Mouse (Mus musculus) CD4-positive helper T cell, adult 2 months (primary cell): ENCODE measurements around the gene Snd1.

Experiments
- DNase-seq: peaks from one replicate; pipeline ENCODE4 v3.0.0-alpha.2; 2012; ENCODE audit warnings: low read depth, missing footprints, low spot score

The Snd1 gene

DNA sequence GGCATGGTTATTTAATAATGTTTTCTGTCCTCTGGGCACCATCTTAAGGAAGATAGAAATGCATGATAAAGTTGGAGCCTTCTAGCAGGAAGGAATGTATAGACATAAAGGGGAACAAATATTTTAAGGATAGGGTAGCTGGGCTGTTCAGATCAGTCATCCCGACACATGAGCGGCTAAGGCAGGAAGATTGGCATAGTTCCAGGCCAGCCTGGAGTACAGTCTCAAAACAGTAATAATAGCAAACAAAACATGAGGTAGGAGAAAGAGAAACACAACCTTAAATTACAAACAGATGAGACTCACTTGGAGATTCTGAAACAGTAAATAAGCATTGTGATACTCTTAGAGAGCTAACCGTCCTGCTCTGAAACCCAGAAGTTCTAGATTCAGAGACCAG lies 276.2 kb downstream of the Snd1 start:
- no peak for DNase-seq

DNA sequence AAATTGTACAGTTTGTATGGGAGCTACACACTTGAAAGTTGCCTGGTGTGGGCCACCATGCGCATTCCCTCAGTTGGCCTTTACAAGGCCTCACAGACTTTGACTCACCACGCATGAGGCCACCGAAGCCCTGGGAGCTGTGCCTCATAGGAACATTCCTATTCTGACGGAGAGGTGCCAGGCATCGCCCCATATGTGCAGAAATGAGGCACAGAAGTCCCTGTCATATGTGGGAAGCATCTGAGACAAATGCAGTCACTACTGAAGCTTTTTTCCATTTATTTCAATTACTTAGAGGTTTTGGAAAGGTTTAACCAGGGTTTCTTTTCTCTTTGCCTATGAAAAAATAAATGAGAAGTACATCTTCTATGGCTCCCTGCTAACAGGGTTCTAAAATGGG lies 278.3 kb downstream of the Snd1 start:
- DNase-seq: no peak

- DNase-seq: no peak
Observed at GRCm38 (mm10) chr6:28753681-28754080, 278.7 kb downstream of the Snd1 start.

DNA sequence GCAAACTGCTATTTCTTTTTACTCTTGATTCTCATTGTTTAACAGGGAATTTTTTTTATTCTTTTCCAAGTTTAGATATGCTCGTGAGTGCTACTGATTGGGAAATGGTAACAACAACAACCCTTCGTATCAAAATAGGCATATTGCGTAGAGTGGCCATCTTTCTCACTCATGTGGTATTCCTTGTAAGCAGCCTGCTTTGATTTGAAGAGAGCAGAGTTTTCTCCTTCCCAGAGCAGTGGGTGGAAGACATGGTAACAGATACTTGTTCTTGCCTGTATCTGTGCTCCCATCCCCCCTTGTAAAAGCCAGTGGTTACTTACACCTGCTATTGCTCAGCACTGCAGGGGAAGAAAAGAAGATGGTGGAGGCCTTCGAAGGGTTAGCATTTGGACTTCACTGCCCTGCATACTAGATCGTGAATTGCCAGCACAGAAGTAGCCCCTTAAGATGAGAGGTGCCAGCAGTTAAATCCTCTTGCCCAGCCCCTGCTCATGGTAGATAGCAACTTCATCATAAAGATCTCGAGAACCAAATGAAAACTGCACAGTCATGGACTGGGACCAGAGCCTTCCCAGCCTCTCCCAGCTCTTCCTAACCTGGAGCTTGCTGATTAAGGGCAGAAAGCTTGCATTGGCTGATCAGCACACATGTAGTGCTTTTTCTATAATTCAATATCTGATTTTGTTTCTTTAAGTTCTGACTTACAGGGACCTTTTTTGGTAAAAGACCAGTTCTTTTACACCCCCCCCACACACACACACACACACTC lies 279.4 kb downstream of the Snd1 start:
- DNase-seq: no peak

GRCm38 (mm10) chr6:28756306-28757018 lies 281.5 kb downstream of the Snd1 start:
- DNase-seq: no peak

DNA sequence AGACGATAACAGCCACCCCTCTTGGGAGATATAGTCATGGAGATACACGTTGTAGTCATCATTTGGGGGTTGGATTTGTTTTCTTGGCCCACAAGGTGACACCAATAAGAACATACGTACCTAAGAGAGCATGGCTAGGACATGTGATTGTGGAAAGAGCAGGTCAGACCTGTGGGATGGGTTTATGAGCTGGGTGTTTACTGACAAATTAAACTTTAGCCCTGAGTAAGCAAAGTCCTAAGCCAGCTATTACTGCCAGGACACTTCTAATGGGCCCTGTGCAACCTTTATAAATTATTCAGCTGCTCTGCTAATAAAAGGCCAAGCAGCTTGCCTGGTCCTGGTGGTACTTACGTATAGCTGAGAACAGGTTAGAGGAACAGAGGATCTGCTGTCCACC lies 283.4 kb downstream of the Snd1 start:
- DNase-seq: no peak

DNA sequence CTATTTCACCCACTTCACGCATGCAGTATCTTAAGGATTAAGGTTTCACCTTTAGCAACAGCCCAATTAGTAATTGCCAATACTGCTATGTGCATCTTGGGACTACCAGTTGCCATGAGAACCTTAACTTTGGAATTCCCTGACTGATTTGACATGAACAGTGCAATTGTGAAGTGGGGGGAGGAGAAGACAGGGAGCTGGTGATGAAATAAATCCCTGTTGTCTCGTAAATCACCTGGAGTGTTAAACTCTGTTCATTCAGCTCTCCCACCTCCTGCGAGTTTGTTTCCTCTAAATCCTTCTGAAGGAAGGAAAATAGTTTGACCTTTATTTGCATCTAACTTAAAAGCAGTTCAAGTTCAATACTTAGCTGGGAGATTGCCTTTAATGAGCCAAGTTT lies 286.8 kb downstream of the Snd1 start:
- no peak for DNase-seq

DNA sequence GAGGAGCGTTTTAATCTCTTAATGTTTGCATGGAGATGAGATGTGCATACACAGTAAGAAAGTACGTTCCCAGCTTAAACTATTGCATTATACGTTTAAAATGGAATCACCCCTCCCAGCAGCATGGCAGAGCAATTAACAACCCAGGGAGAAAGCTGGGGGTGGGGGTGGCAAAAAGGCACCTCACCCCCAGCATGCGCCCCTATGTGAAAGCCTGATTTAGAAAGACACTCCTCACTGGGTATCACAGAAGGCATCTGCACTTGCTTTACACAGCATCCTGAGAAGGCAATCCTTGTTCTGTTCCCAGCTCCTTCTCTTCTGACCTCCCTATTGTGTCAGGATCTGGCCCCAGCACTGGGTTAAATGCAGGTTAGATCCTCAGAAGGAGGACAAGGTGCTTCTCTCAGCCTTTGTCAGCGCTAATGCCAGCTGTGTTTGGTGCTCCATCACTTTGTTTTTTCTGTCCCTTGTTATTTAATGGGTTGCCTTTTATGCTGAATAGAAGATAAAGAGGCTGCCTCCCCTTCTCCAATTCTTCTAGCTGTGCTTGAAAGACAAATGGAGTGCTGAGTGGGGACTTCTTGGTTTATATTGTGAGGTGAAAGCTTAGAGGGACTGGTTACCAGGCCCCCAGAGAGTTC lies 287.3 kb downstream of the Snd1 start:
- no peak for DNase-seq

DNA sequence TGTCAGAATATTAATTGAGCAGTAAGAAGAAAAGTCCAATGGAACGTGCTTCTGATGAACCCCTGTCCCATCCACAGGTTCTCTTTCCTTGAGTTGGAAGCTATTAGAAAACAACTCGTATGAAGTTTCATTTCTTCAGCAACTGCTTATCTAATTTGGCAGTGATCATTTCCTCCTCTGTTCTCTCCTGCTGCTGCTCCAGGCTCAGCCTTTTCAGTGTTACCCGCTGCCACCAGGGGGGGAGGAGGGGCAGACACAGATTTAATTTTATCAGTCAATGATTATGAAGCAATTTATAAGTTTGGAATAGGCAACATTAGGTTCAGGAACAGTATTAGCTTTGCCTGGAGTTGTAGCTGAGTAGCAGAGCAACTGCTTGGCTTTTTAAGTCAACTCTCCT lies 291.7 kb downstream of the Snd1 start:
- no peak for DNase-seq

GRCm38 (mm10) chr6:28767891-28768481 lies 293.0 kb downstream of the Snd1 start:
- no peak for DNase-seq

DNA sequence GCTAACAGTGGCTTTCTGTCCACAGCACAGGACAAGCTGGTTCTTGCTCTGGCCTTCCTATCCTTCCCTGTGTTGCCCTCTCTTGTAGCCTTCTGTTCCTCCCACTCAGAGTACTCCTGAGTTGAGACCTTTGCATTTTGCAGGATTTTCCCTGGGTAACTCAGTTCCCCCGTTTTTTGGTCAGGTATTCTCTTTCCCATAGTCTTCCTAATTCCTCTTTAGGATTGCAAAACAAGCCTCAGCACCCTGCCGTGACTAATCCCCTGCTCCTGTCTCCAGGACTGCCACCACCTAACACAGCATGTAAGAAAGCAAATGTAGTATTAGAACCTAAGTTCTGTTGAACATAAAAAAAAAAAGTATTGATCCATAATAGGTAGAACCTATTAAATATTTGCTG lies 296.4 kb downstream of the Snd1 start:
- DNase-seq: no peak

GRCm38 (mm10) chr6:28781696-28782095 lies 306.8 kb downstream of the Snd1 start:
- DNase-seq: no peak

- no peak for DNase-seq
Observed at GRCm38 (mm10) chr6:28783082-28783647, 308.2 kb downstream of the Snd1 start.

DNA sequence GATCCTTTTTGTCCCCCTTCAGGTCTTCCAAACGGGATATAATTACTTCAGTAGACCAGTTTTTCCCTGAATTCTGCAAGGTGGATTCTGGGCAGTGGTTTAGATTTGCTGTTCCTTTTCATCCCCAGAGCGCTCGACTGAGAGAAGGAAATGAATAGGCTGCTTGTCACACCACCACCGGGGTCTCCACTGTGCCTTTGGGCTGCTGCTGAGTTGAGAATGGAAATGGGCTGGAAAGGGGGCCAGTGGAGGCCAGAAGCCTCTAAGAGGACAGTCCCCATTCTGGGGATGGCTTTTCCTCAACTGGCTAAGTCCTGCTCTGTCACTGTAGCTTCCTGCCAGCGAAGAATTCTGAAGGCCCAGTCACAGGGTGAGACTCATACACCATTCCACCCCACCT lies 309.0 kb downstream of the Snd1 start:
- DNase-seq: no peak

- DNase-seq: no peak
Observed at GRCm38 (mm10) chr6:28785770-28786169, 310.8 kb downstream of the Snd1 start.

GRCm38 (mm10) chr6:28787133-28787532 lies 312.2 kb downstream of the Snd1 start:
- no peak for DNase-seq

- DNase-seq: no peak
Observed at GRCm38 (mm10) chr6:28789685-28790084, 314.7 kb downstream of the Snd1 start.

DNA sequence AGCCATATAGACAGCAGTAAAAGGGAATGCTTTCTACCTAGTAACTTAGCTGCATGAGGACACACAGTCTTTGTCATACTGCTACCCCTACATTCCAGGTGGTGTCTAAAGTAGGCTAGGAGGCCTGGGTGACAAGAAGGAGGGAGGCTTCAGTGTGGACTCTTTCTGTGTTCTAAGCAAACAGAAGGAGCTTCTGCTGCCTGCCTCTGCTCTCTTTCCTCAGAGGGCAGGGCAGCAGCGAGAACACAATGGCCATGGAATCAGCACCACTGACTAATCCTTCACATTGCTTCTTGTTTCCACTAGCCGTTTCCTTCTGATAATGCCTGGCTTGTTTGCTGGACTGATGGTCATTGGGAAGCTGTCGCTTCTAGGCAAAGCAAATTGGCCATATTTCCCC lies 316.2 kb downstream of the Snd1 start:
- no peak for DNase-seq

DNA sequence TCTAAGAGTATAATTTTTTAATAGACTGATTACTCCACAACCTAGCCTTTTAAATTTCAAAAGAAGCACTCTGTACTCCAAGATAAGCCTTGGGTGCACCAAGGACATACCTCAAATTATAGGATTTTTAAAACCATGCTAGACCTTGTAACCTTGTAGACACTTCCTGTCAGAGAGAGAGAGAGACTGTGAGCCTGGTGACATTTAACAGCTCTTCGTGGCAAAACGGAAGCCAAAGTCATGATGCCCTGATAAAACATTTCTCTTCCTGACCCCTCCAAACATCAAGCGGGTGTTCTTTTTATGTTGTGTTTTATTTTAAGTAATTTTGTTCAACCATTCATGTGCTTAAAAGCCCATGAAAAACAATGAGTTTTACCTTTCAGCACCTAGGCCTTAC lies 316.9 kb downstream of the Snd1 start:
- DNase-seq: no peak

GRCm38 (mm10) chr6:28795380-28795779 lies 320.4 kb downstream of the Snd1 start:
- DNase-seq: no peak

DNA sequence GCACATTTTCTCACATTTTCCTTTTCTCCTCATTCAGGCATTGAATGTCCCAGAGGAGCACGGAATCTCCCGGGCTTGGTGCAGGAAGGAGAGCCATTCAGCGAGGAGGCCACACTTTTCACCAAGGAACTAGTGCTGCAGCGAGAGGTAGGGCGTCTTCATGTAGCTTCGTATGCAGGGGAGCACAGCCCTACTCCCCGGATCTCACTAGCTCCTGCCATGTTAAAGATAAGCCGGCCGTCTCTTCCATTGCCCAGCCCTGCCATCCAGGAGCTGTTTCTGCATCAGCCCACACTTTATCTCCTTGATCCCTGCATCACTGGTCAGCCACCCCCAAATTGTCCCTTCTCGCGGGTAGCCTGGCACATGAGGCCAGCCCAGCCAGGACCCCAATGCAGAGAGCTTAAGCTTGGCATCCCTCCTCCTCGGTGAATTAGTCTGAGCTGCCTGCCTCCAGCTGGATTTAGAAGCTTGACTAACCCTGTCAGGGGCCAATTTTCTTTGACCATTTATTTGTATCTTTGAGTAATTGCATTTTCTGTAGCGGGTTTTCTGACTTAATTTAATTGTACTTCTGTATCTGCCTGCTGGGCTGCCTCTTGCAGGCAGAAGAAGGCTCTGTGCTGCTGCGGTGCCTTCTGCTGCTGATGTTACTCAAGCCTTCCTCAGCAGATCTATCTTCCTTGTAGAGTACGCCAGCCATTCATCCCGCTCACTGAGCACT lies 321.0 kb downstream of the Snd1 start:
- no peak for DNase-seq
